Mouse (Mus musculus) intestine, embryonic 14.5 days (tissue): ENCODE results near the gene Serac1. TPM values are rescaled to one million over a fixed set of nuclear protein-coding genes. Genes with fewer than 3 reads are reported as not detected.
A peak's percentile ranks its signal among the peaks of the same experiment; 100 is the strongest.

ENCODE experiments used
- ATAC-seq: fragments of 200-750 bp; cut with Nextera tagmentation; replicated peaks from 2 replicates; pipeline ENCODE4 v1.8.0; 2017; ENCODE audit warnings: low read depth, moderate number of reproducible peaks, moderate TSS enrichment, moderate library complexity; ENCODE audit not compliant: low FRiP score, low TSS enrichment
- DNase-seq: peaks from one replicate; pipeline ENCODE4 v3.0.0-alpha.2; 2018; ENCODE audit warnings: low spot score
- H3K27ac ChIP-seq: fragments of 300-500 bp; sonication (generic); 2 replicates; pipeline ENCODE4 v1.5.1; 2014; ENCODE audit warnings: low read depth, mild to moderate bottlenecking, control low read depth
- H3K27me3 ChIP-seq: fragments of 300-500 bp; sonication (generic); replicated peaks from 2 replicates; pipeline ENCODE4 v1.6.1; 2014; ENCODE audit warnings: low read length, control low read depth; ENCODE audit not compliant: control insufficient read depth, insufficient read depth
- H3K36me3 ChIP-seq: fragments of 300-500 bp; sonication (generic); 2 replicates; pipeline ENCODE4 v1.6.1; 2014; ENCODE audit warnings: low read length, control low read depth; ENCODE audit not compliant: control insufficient read depth, insufficient read depth
- H3K4me1 ChIP-seq: fragments of 300-500 bp; sonication (generic); replicated peaks from 2 replicates; pipeline ENCODE4 v1.6.1; 2014; ENCODE audit warnings: low read length, control low read depth, mixed read lengths; ENCODE audit not compliant: control insufficient read depth, insufficient read depth
- H3K4me2 ChIP-seq: fragments of 300-500 bp; sonication (generic); 2 replicates; pipeline ENCODE4 v1.6.1; 2014; ENCODE audit warnings: low read length
- H3K4me3 ChIP-seq: fragments of 300-500 bp; sonication (generic); 2 replicates; pipeline ENCODE4 v1.5.1; 2014; ENCODE audit warnings: low read depth, low read length, control low read depth, mixed read lengths
- H3K9ac ChIP-seq: fragments of 300-500 bp; sonication (generic); 2 replicates; pipeline ENCODE4 v1.6.1; 2014; ENCODE audit warnings: mild to moderate bottlenecking, low read length
- H3K9me3 ChIP-seq: fragments of 300-500 bp; sonication (generic); 2 replicates; pipeline ENCODE4 v1.6.1; 2016; ENCODE audit warnings: low read length, control low read depth; ENCODE audit not compliant: control insufficient read depth
- WGBS: fragments of 180-500 bp; shearing (Covaris S2); extraction: QIAGEN DNeasy Blood & Tissue Kit; methylation state at CpG from one replicate; pipeline ENCODE4 v1.1.7; 2014; 5-methylcytosine and 5-hydroxymethylcytosine counted together
- polyA plus RNA-seq: library from polyadenylated mRNA; unstranded; fragments of >200 nt; fragmentation: Nextera tagmentation; extraction: Ambion mirVana; gene quantifications from 2 replicates; pipeline ENCODE4 v1.2.1, GENCODE M21; 2014

Serac1 gene
- polyA plus RNA-seq, 1 experiment from 2014 or later = 5.4 TPM

- Histone ChIP-seq H3K9me3 (no peaks in the 10 kb centered on the region), H3K27ac (no peak overlapping the region), H3K36me3 (peaks cover 29% of the 10 kb centered on the region), H3K27me3 (no peaks in the 10 kb centered on the region), H3K4me2 (no peak overlapping the region), H3K9ac (no peak overlapping the region), H3K4me1 (peaks cover 8% of the 10 kb centered on the region; the same call in 1 of the 2 replicates), H3K4me3 (no peak overlapping the region)
- 64% methylated on average over 2 of the region's 2 CpGs for WGBS
- ATAC-seq = no peak
- no peak for DNase-seq
Measured at GRCm38 (mm10) chr17:6019776-6020175, 59.8 kb downstream of the Serac1 start.

GRCm38 (mm10) chr17:6018348-6018747, 61.2 kb downstream of the Serac1 start:
- no peak for DNase-seq
- H3K4me3 ChIP-seq = no peak overlapping the region
- H3K27ac ChIP-seq = no peak overlapping the region
- H3K9me3 ChIP-seq = no peaks in the 10 kb centered on the region
- WGBS = 53% methylated on average over 4 of the region's 4 CpGs
- no peak for ATAC-seq
- H3K4me1 ChIP-seq = peaks cover 8% of the 10 kb centered on the region; the same call in 1 of the 2 replicates
- no peak overlapping the region for H3K4me2 ChIP-seq
- H3K36me3 ChIP-seq = peaks cover 21% of the 10 kb centered on the region
- no peak overlapping the region for H3K9ac ChIP-seq
- no peaks in the 10 kb centered on the region for H3K27me3 ChIP-seq

DNA sequence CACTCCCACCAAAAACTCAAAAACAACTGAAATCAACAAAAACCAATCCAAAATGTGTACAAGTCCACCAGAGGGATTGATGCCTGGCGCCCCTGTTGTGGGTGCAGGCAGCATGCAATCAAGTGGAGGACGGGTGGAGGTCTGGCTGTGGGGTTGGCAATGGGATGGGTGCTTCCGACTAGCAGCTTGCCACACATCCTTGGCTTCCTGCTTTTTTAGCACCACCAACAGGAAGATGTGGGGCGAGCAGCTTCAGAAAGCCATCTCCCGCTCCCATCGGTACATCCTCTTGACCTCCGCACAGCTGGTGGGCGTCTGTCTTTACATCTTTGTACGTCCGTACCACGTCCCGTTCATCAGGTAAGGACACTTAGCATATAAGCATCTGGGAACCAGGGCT, 62.3 kb downstream of the Serac1 start:
- H3K9me3 ChIP-seq = no peaks in the 10 kb centered on the region
- no peaks in the 10 kb centered on the region for H3K27me3 ChIP-seq
- DNase-seq (no peak), ATAC-seq (no peak)
- peaks cover 11% of the 10 kb centered on the region for H3K36me3 ChIP-seq
- WGBS = 52% methylated on average over 12 of the region's 12 CpGs
- no peak overlapping the region for H3K4me2 ChIP-seq
- no peak overlapping the region for H3K4me3 ChIP-seq
- H3K9ac ChIP-seq = no peak overlapping the region
- H3K27ac ChIP-seq = no peak overlapping the region; the same call in 1 of the 2 replicates
- peaks cover 8% of the 10 kb centered on the region; the same call in 1 of the 2 replicates for H3K4me1 ChIP-seq

DNA sequence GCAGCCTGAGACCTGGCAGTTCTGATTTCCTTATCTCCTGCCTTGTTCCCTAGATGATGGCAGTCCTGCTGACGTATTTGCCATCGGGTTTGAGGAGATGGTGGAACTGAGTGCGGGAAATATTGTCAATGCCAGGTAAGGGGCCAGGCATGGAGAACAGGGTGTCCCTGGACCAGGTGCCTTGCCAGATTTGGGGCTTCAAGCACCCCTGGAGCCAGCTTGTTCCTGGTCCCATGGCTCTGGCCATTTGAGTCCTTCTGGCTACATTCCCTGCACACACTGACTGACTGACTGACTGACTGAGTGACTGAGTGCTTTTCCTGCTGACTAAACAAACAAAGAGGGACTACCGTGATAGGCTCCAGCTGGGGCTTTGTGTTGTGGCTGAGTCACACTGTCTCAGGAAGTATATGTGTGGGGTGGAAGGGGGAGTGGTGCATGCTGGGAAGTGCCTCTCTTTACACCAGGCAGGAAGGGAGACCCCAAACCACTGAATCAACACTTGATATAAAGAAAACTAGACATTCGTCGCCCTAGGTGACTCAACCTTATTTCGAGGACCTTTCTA, 63.2 kb downstream of the Serac1 start:
- Histone ChIP-seq H3K4me3 (no peak overlapping the region), H3K27me3 (no peaks in the 10 kb centered on the region), H3K9me3 (no peaks in the 10 kb centered on the region), H3K4me1 (peaks cover 8% of the 10 kb centered on the region; the same call in 1 of the 2 replicates), H3K4me2 (no peak overlapping the region), H3K27ac (no peak overlapping the region), H3K36me3 (peaks cover 10% of the 10 kb centered on the region), H3K9ac (no peak overlapping the region)
- DNase-seq (no peak), ATAC-seq (peak; percentile 37; the same call in 1 of the 2 replicates)
- 61% methylated on average over 7 of the region's 7 CpGs for WGBS

DNA sequence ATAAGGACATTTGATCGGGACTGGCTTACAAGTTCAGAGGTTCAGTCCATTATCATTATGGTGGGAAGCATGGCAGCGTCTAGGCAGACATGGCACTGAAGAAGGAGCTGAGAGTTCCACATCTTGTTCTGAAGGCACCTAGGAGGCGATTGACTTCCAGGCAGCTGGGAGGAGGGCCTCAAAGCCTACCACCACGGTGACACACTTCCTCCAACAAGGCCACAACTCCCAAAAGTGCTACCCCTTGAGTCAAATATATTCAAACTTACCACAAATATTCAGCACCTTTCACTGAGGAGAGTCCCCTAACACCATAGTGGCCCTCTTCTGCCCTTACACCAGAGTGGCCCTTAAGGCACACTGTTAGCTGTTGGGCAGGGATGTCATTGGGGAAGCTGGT, 64.6 kb downstream of the Serac1 start:
- Histone ChIP-seq H3K9me3 (no peaks in the 10 kb centered on the region), H3K9ac (no peak overlapping the region), H3K27ac (no peak overlapping the region), H3K4me1 (peaks cover 8% of the 10 kb centered on the region; the same call in 1 of the 2 replicates), H3K36me3 (peaks cover 19% of the 10 kb centered on the region), H3K4me3 (no peak overlapping the region), H3K27me3 (no peaks in the 10 kb centered on the region), H3K4me2 (no peak overlapping the region)
- DNase-seq (no peak), ATAC-seq (no peak)
- WGBS = 89% methylated on average over 4 of the region's 4 CpGs

- peaks cover 8% of the 10 kb centered on the region; the same call in 1 of the 2 replicates for H3K4me1 ChIP-seq
- H3K27me3 ChIP-seq = no peaks in the 10 kb centered on the region
- H3K36me3 ChIP-seq = peaks cover 29% of the 10 kb centered on the region
- H3K27ac ChIP-seq = no peak overlapping the region
- no peaks in the 10 kb centered on the region for H3K9me3 ChIP-seq
- H3K4me2 ChIP-seq = no peak overlapping the region
- no peak for DNase-seq
- ATAC-seq = no peak
- WGBS = 85% methylated on average over 4 of the region's 4 CpGs
- no peak overlapping the region for H3K9ac ChIP-seq
- no peak overlapping the region for H3K4me3 ChIP-seq
Measured at GRCm38 (mm10) chr17:6013079-6013478, 66.5 kb downstream of the Serac1 start.

DNA sequence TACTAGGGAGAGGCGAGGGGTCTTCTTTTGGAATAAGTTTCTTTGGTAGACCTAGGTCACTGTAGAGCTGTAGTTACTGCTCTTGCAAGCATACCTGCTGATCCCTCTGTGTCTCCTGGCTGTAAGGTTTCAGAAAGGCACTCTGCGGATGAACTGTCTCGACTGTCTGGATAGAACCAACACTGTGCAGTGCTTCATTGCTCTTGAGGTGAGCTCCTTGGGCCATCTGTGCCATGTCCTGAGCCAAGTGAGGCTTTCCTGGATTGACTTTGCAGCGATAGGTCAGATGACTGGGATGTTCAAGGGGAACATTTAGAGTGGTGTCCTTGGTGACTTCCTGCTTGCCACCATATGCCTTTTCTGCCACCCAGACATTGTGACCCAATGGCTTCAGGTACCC, 69.9 kb downstream of the Serac1 start:
- H3K36me3 ChIP-seq = peaks cover 25% of the 10 kb centered on the region
- no peak overlapping the region for H3K4me2 ChIP-seq
- no peak overlapping the region for H3K4me3 ChIP-seq
- DNase-seq (no peak), ATAC-seq (no peak)
- 88% methylated on average over 4 of the region's 4 CpGs for WGBS
- no peaks in the 10 kb centered on the region for H3K9me3 ChIP-seq
- no peaks in the 10 kb centered on the region for H3K27me3 ChIP-seq
- H3K4me1 ChIP-seq = peaks cover 17% of the 10 kb centered on the region
- no peak overlapping the region for H3K9ac ChIP-seq
- H3K27ac ChIP-seq = no peak overlapping the region

- no peak for DNase-seq
- H3K27ac ChIP-seq = no peak overlapping the region
- no peaks in the 10 kb centered on the region for H3K9me3 ChIP-seq
- no peaks in the 10 kb centered on the region for H3K27me3 ChIP-seq
- no peak overlapping the region for H3K4me2 ChIP-seq
- peaks cover 17% of the 10 kb centered on the region for H3K4me1 ChIP-seq
- WGBS = 80% methylated on average over 11 of the region's 11 CpGs
- no peak for ATAC-seq
- H3K9ac ChIP-seq = no peak overlapping the region
- peaks cover 26% of the 10 kb centered on the region for H3K36me3 ChIP-seq
- no peak overlapping the region for H3K4me3 ChIP-seq
Measured at GRCm38 (mm10) chr17:6008590-6008989, 71.0 kb downstream of the Serac1 start.

DNA sequence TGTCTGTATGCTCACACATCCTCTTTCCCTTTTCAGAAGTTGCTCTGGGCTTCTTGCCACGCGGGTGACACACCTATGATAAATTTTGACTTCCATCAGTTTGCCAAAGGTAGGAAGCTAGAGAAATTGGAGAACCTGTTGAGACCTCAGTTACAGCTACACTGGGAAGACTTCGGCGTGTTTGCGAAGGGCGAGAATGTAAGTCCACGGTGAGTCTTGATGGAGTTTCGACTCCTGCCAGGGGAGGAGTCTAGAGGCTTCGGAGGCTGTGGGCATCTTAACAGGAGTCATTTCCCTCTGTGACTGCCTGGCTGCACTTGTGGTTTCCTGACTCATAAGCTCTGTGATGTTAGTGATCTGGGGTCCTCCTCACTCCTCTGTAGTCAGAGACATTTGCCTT, 71.6 kb downstream of the Serac1 start:
- Histone ChIP-seq H3K27ac (no peak overlapping the region), H3K4me1 (peaks cover 17% of the 10 kb centered on the region), H3K9ac (no peak overlapping the region), H3K4me2 (no peak overlapping the region), H3K9me3 (no peaks in the 10 kb centered on the region), H3K36me3 (peaks cover 33% of the 10 kb centered on the region), H3K4me3 (no peak overlapping the region), H3K27me3 (no peaks in the 10 kb centered on the region)
- WGBS = 83% methylated on average over 9 of the region's 9 CpGs
- DNase-seq (no peak), ATAC-seq (no peak)
